Mouse (Mus musculus): ENCODE measurements around the gene Tec.

- no peak for TF ChIP-seq ZNF384 (IDR thresholded peaks at IDR 0.05; ENCODE audit: low read depth, low read length)
- TF ChIP-seq ZC3H11A (IDR thresholded peaks at IDR 0.05; ENCODE audit: borderline replicate concordance, low read depth, low read length), result no peak
- no peak for TF ChIP-seq HCFC1 (IDR thresholded peaks at IDR 0.05; ENCODE audit: borderline replicate concordance, insufficient read depth, low read length)
- no peak for TF ChIP-seq MAFK (IDR thresholded peaks at IDR 0.05; ENCODE audit: insufficient read depth, low read depth, low read length)
Measured at GRCm38 (mm10) chr5:72910373-72910772, 42.1 kb upstream of the Tec start.

Data from ES-E14 (cell line).